Comparison of ENCODE assay signal across 19 mouse cellular contexts in the genomic region with DNA sequence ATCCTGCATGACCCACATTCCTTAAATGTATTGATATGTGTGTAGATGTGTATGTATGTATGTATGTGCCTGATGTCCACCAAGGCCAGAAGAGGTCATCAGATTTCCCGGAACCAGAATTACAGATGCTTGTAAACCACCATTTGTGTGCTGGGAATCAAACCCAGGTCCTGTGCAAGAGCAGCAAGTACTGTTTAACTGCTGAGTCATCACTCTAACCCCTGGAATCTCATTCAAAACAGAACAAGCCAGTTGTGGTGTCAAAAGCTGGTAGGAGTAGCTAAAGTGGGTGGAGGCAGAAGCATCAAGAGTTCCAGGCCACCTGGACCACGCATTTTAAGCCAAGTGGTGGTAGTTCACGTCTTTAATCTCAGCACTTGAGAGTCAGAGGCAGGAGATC.
"Had no signal": no experiment of that assay in that cellular context is flagged by ENCODE, and none has a peak within 500 bp of the region (broad histone marks: within the 10 kb centered on the region; RNA-seq: fewer than 3 reads in every experiment).

No protein-coding gene starts in this region.

- H3K9ac ChIP-seq: liver, postnatal 0 days; lung, embryonic 15.5 days; neural tube, embryonic 13.5 days; neural tube, embryonic 15.5 days; stomach, embryonic 15.5 days had no signal

- H3K4me3 ChIP-seq: lung, embryonic 15.5 days; megakaryocyte, embryonic 14.5 days; myocyte; neural tube, embryonic 13.5 days; neural tube, embryonic 15.5 days; stomach, embryonic 15.5 days had no signal

- H3K9me3 ChIP-seq: lung, embryonic 15.5 days; megakaryocyte, embryonic 14.5 days; neural tube, embryonic 13.5 days; neural tube, embryonic 15.5 days; stomach, embryonic 15.5 days had no signal

- DNase-seq: liver, postnatal 0 days; lung, adult 2 months; lung, postnatal 14 days; lung, postnatal 36 days; midbrain, embryonic 14.5 days; retina, postnatal 1 day; right cerebral cortex, adult 18-20 months; right cerebral cortex, postnatal 14 days; thymus, adult 2 months; thymus, postnatal 25 days; thymus, postnatal 4 days had no signal

- H3K27me3 ChIP-seq: lung, embryonic 15.5 days; megakaryocyte, embryonic 14.5 days; neural tube, embryonic 13.5 days; neural tube, embryonic 15.5 days; stomach, embryonic 15.5 days had no signal

- H3K27ac ChIP-seq: lung, embryonic 15.5 days; macrophage; neural tube, embryonic 13.5 days; neural tube, embryonic 15.5 days; stomach, embryonic 15.5 days; stomach, postnatal 0 days had no signal
